Mouse (Mus musculus): Measurements from ENCODE around the gene Ercc2. TPM values are rescaled to one million over a fixed set of nuclear protein-coding genes. Genes with fewer than 3 reads are reported as not detected.

Ercc2 gene
- total and polyA plus RNA-seq, 2 experiments from 2014 or later, result 17.9 to 58.2 TPM

DNA sequence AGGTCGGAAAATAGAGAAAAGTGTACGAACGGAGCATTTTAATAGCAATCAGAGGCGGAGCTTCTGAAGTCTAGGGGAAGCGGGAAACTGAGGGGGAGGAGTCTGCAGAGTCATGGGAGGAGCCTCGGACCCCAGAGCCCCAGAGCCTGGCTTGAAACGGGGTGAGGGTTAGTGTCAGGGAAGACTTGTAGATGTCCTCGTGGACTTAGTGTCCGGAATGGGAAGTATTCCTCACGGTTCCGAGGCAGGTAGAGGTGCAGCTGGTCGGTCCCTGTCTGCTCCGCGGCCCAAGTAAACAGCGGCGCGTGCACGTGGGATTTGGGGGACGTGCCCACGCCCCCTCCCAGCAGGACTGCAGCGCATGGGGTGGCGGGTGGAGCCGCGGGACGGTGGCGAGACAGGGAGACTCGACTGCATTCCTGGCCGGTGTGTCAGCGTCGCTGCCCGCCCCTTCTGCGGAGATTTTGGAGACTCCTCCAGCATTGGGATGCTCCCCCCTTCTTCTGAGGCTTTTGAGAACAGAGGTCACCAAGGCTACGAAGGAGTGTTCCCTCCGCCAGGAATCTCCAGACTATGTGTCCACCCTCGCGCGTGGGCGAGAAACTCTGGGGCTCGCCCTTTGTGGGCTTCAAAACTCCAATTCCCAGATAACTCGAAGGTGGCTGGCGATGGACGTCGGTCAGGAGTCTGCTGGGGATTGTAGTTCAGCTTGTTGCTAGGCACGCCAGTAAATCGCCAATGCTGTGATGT lies 21.7 kb upstream of the Ercc2 start:
- Histone ChIP-seq H3K4me2 (ENCODE audit: low read depth) (peak overlapping the region; percentile 95), H3K27me3 (ENCODE audit: insufficient read depth, low read length) (no peaks in the 10 kb centered on the region), H3K9ac (peak overlapping the region; percentile 60; the same call in 1 of the 2 replicates), H3K27ac (ENCODE audit: low read depth, low read length) (peak overlapping the region; percentile 42; the same call in 1 of the 2 replicates), H3K4me1 (ENCODE audit: insufficient read depth) (no peaks in the 10 kb centered on the region; the same call in 1 of the 2 replicates), H3K36me3 (ENCODE audit: insufficient read depth) (peaks cover 9% of the 10 kb centered on the region; the same call in 1 of the 2 replicates), H3K4me3 (ENCODE audit: low read depth, low read length) (peak overlapping the region; percentile 65), H3K9me3 (ENCODE audit: low read length) (no peaks in the 10 kb centered on the region)
- ATAC-seq (peak; percentile 72), DNase-seq (peak; percentile 74)
- no peak for TF ChIP-seq CTCF (IDR thresholded peaks at IDR 0.05; ENCODE audit: low read depth)
- 1% methylated on average over 45 of the region's 45 CpGs for WGBS

DNA sequence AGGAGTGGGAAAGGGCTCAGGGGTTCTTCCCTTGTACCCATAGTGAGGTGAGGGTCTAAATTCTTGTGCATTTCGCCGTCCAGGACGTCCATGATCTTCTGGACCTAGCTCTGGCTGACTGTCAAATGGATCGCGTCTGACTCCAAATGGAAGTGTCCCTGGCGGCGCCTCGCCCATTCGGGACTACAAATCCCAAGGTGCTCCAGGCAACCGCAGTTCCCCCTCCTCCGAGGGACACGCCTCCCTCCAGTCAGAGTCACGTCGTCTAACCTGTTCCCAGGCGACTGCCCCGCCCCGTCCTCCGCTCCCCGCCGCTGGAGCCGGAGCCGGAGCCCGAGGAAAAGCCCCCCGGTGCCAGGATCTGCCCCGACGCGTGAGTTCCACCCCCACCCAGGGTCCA lies 20.9 kb upstream of the Ercc2 start:
- peak overlapping the region; percentile 95 for H3K4me2 ChIP-seq (ENCODE audit: low read depth)

DNA sequence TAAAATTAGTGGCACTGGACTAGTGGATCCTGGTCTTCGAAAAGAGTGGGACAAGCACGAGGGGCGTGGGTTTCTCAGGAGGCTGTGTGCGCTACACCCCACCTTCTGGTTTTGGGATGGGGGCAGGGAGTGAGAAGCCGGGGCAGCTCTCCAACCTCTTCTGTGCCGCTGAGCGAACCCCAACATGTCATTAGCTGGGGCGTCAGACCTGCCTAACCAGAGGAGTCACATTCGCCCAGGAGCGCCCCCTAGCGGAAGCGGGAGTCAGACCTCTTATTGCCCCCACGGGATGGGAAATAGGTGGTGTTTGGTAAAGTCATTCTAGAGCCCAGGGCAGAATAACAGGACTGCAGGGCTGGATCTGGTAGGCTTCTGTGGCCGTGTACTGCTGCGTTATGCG lies 20.1 kb upstream of the Ercc2 start:
- peaks cover 9% of the 10 kb centered on the region; the same call in 1 of the 2 replicates for H3K36me3 ChIP-seq (ENCODE audit: insufficient read depth)
- H3K4me1 ChIP-seq (ENCODE audit: insufficient read depth), result no peaks in the 10 kb centered on the region; the same call in 1 of the 2 replicates
- ATAC-seq (no peak), DNase-seq (no peak)
- H3K4me2 ChIP-seq (ENCODE audit: low read depth), result peak overlapping the region; percentile 95
- WGBS, result 11% methylated on average over 16 of the region's 16 CpGs
- H3K9me3 ChIP-seq (ENCODE audit: low read length), result no peaks in the 10 kb centered on the region
- H3K27ac ChIP-seq (ENCODE audit: low read depth, low read length), result no peak overlapping the region
- no peaks in the 10 kb centered on the region for H3K27me3 ChIP-seq (ENCODE audit: insufficient read depth, low read length)
- peak; percentile 70 for TF ChIP-seq CTCF (IDR thresholded peaks at IDR 0.05; ENCODE audit: low read depth)
- H3K4me3 ChIP-seq (ENCODE audit: low read depth, low read length), result peak overlapping the region; percentile 65
- H3K9ac ChIP-seq, result no peak overlapping the region

More for the DNA sequence above, 20.9 kb upstream of the Ercc2 start:
- Histone ChIP-seq H3K9me3 (ENCODE audit: low read length) (no peaks in the 10 kb centered on the region), H3K27me3 (ENCODE audit: insufficient read depth, low read length) (no peaks in the 10 kb centered on the region), H3K9ac (peak overlapping the region; percentile 26), H3K4me3 (ENCODE audit: low read depth, low read length) (peak overlapping the region; percentile 65), H3K4me1 (ENCODE audit: insufficient read depth) (no peaks in the 10 kb centered on the region; the same call in 1 of the 2 replicates), H3K36me3 (ENCODE audit: insufficient read depth) (peaks cover 9% of the 10 kb centered on the region; the same call in 1 of the 2 replicates), H3K27ac (ENCODE audit: low read depth, low read length) (peak overlapping the region; percentile 42; the same call in 1 of the 2 replicates)
- 1% methylated on average over 27 of the region's 27 CpGs for WGBS
- peak; percentile 88 for DNase-seq
- no peak for TF ChIP-seq CTCF (IDR thresholded peaks at IDR 0.05; ENCODE audit: low read depth)
- peak; percentile 70 for ATAC-seq

GRCm38 (mm10) chr7:19362276-19362675 lies 19.5 kb upstream of the Ercc2 start:
- no peak for DNase-seq
- TF ChIP-seq CTCF (IDR thresholded peaks at IDR 0.05; ENCODE audit: low read depth), result no peak
- 21% methylated on average over 4 of the region's 4 CpGs for WGBS

DNA sequence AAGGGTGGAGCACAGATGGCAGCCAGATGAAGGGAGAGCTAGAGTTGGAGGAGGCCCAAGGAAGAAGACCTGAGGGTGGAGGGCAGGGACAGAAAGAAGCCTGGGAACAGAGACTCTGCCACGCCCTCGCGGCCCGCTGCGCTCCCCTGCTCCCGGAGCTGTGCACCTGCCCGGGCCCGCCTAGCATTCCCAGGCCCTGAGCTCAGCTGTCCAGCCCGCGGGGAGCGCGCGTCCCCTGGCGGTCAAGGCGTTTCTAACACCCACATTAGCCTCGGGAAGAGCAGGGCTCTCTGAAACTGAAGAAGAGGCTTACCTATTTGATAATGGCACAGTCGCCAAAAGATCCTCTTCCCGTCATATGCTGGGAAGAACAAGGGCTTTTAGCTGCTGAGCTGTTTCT lies 17.9 kb upstream of the Ercc2 start:
- H3K27me3 ChIP-seq (ENCODE audit: insufficient read depth, low read length), result no peaks in the 10 kb centered on the region
- ATAC-seq (no peak), DNase-seq (no peak)
- H3K36me3 ChIP-seq (ENCODE audit: insufficient read depth), result no peaks in the 10 kb centered on the region
- no peaks in the 10 kb centered on the region for H3K9me3 ChIP-seq (ENCODE audit: low read length)
- TF ChIP-seq CTCF (IDR thresholded peaks at IDR 0.05; ENCODE audit: low read depth), result peak; percentile 71
- 6% methylated on average over 18 of the region's 18 CpGs for WGBS
- H3K27ac ChIP-seq (ENCODE audit: low read depth, low read length), result no peak overlapping the region
- no peak overlapping the region for H3K4me2 ChIP-seq (ENCODE audit: low read depth)
- H3K4me1 ChIP-seq (ENCODE audit: insufficient read depth), result no peaks in the 10 kb centered on the region
- H3K9ac ChIP-seq, result no peak overlapping the region
- no peak overlapping the region for H3K4me3 ChIP-seq (ENCODE audit: low read depth, low read length)

More at GRCm38 (mm10) chr7:19362276-19362675, 19.5 kb upstream of the Ercc2 start:
- Histone ChIP-seq H3K9me3 (ENCODE audit: low read length) (no peaks in the 10 kb centered on the region), H3K4me3 (ENCODE audit: low read depth, low read length) (0 out of 2 replicates have a peak overlapping the region, but pooled peaks have one; percentile 65), H3K27me3 (ENCODE audit: insufficient read depth, low read length) (no peaks in the 10 kb centered on the region), H3K27ac (ENCODE audit: low read depth, low read length) (no peak overlapping the region), H3K36me3 (ENCODE audit: insufficient read depth) (peaks cover 4% of the 10 kb centered on the region; the same call in 1 of the 2 replicates), H3K4me1 (ENCODE audit: insufficient read depth) (no peaks in the 10 kb centered on the region; the same call in 1 of the 2 replicates), H3K9ac (no peak overlapping the region), H3K4me2 (ENCODE audit: low read depth) (no peak overlapping the region)
- no peak for ATAC-seq

GRCm38 (mm10) chr7:19365376-19365775 lies 16.4 kb upstream of the Ercc2 start:
- no peaks in the 10 kb centered on the region for H3K36me3 ChIP-seq (ENCODE audit: insufficient read depth)
- TF ChIP-seq CTCF (IDR thresholded peaks at IDR 0.05; ENCODE audit: low read depth), result no peak
- H3K4me2 ChIP-seq (ENCODE audit: low read depth), result no peak overlapping the region
- WGBS, result 81% methylated on average over 4 of the region's 4 CpGs
- no peak overlapping the region for H3K27ac ChIP-seq (ENCODE audit: low read depth, low read length)
- ATAC-seq (no peak), DNase-seq (no peak)
- H3K27me3 ChIP-seq (ENCODE audit: insufficient read depth, low read length), result no peaks in the 10 kb centered on the region
- H3K9ac ChIP-seq, result no peak overlapping the region
- H3K4me3 ChIP-seq (ENCODE audit: low read depth, low read length), result no peak overlapping the region
- no peaks in the 10 kb centered on the region; the same call in 1 of the 2 replicates for H3K4me1 ChIP-seq (ENCODE audit: insufficient read depth)
- no peaks in the 10 kb centered on the region for H3K9me3 ChIP-seq (ENCODE audit: low read length)

GRCm38 (mm10) chr7:19368380-19368779 lies 13.4 kb upstream of the Ercc2 start:
- no peaks in the 10 kb centered on the region for H3K36me3 ChIP-seq (ENCODE audit: insufficient read depth)
- no peaks in the 10 kb centered on the region for H3K27me3 ChIP-seq (ENCODE audit: insufficient read depth, low read length)
- no peak for ATAC-seq
- no peak overlapping the region for H3K9ac ChIP-seq
- WGBS, result 24% methylated on average over 16 of the region's 16 CpGs
- no peak for DNase-seq
- no peak for TF ChIP-seq CTCF (IDR thresholded peaks at IDR 0.05; ENCODE audit: low read depth)
- H3K4me2 ChIP-seq (ENCODE audit: low read depth), result no peak overlapping the region
- H3K27ac ChIP-seq (ENCODE audit: low read depth, low read length), result no peak overlapping the region
- no peaks in the 10 kb centered on the region; the same call in 1 of the 2 replicates for H3K4me1 ChIP-seq (ENCODE audit: insufficient read depth)
- no peaks in the 10 kb centered on the region for H3K9me3 ChIP-seq (ENCODE audit: low read length)
- H3K4me3 ChIP-seq (ENCODE audit: low read depth, low read length), result no peak overlapping the region
